Mouse (Mus musculus) lung, postnatal 10 days (tissue): Measurements from ENCODE around the gene Slc27a2.
"Not testable (repeated sequence)": the region's sequence is repeated elsewhere in the genome, so short reads cannot be mapped to it uniquely, and the experiment has no call there.

Source experiments
- DNase-seq: peaks from one replicate; pipeline ENCODE4 v3.0.0; 2021

Slc27a2 gene

GRCm38 (mm10) chr2:126606688-126607062 lies 54.5 kb downstream of the Slc27a2 start:
- DNase-seq, result no peak

- DNase-seq, result peak; percentile 41
Measured at GRCm38 (mm10) chr2:126607553-126608203, 55.5 kb downstream of the Slc27a2 start.

GRCm38 (mm10) chr2:126609600-126609999 lies 57.4 kb downstream of the Slc27a2 start:
- DNase-seq, result not testable (repeated sequence)

DNA sequence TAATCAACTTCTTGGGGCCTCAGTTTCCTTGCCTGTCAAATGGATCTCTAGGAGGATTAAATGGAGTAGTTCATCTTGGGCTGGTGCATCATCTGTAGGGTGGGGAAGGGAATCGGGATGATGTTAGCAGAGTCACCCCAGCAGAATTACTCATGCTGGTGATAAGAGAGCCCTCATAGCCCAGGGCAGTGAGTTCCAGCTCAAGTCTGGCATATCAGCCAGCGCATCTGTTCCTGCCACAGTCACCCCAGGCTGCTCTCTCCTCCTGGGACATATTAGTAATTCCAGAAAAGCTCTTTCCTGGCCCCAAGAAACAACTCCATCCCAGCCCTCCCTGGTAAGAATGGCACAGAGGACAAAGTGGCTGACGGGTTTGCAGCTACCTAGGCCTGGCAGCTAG lies 63.1 kb downstream of the Slc27a2 start:
- no peak for DNase-seq

GRCm38 (mm10) chr2:126618470-126619179 lies 66.4 kb downstream of the Slc27a2 start:
- peak; percentile 32 for DNase-seq

DNA sequence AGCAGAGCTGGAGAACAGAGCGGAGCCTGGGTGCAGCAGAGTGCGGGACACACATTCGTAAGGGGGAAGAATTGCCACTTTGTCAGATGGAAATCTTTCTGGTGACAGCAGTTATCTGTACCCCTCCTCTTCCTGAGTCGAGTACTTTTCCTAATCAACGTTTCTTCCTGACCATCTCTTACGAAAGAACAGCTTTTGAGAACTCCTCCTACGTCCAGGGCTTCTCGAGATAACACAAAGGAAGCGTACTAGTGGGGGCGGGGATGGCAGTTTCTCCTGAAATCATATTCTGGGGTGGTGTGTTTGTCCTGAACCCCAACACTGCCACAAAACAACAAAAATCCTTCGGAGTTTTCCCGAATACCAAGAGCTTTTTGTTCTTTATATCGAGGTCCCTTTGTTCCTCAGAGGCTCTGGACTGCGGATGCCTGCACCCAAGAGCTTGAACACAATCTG lies 67.1 kb downstream of the Slc27a2 start, which contains the start of gene Hdc:
Gene Hdc (minus strand): TSS at position 51 of the 456 bp plus-strand sequence.
- DNase-seq, result no peak

DNA sequence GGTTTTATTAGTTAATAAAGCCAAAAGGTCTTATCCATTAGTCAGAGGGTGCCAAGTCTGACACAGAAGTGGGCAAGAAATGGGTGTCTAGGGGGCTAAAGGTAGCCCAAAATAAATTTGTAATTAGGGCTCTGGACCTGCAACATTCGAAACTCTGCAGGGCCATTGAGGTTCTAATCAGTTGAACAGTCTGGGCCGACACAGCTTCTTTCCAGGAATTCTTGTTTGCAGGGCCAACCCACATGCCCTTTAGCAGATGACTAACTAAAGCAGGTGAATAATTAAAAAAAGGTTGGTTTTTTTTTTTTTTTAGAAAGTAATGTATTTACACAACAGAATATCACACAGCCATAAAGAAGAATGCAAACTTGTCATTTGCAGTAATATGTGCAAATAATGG lies 70.2 kb downstream of the Slc27a2 start:
- DNase-seq, result no peak

GRCm38 (mm10) chr2:126623138-126623537 lies 70.9 kb downstream of the Slc27a2 start:
- DNase-seq, result no peak

DNA sequence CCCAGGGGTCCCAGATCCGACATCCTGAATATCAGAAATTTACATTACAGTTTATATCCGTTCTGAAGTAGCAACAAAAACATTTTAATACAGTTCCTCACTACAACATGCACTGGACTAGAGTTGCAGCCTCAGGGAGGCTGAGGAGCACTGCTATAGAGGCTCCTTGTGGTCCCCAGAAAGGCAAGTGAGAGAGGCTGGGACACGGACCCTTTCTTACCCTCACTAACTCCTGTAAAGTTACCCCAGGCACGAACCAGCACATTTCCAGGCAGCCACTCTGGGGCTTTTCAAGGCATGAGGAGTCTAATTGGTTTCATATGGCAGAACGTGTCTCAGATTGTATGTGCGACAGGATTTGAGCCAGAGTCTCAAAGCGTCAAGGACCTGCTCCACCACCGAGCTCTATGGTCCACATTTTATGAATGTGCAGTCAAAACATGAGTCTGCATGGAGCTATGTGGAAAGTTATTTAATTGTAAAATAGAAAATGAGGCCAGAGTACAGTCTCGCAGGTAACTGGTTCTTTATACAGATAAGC lies 76.3 kb downstream of the Slc27a2 start:
- no peak for DNase-seq

DNA sequence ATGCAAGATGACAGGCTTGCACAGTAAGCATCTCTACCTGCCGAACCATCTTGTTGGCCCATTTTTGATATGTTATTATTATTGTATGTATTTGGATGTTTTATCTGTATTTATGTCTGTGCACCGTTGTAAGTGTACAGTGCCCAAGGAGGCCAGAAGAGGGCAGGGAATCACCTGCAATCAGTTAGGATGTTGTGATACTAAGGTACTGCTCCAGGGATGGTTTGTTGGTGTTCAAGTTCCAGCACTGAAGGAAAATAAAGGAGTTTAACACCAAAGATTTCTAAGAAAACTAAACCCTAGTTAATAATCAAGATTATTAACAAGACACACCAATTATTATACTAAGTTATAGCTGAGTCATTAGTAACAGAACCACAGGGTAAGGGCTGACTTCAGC lies 81.0 kb downstream of the Slc27a2 start:
- no peak for DNase-seq

DNA sequence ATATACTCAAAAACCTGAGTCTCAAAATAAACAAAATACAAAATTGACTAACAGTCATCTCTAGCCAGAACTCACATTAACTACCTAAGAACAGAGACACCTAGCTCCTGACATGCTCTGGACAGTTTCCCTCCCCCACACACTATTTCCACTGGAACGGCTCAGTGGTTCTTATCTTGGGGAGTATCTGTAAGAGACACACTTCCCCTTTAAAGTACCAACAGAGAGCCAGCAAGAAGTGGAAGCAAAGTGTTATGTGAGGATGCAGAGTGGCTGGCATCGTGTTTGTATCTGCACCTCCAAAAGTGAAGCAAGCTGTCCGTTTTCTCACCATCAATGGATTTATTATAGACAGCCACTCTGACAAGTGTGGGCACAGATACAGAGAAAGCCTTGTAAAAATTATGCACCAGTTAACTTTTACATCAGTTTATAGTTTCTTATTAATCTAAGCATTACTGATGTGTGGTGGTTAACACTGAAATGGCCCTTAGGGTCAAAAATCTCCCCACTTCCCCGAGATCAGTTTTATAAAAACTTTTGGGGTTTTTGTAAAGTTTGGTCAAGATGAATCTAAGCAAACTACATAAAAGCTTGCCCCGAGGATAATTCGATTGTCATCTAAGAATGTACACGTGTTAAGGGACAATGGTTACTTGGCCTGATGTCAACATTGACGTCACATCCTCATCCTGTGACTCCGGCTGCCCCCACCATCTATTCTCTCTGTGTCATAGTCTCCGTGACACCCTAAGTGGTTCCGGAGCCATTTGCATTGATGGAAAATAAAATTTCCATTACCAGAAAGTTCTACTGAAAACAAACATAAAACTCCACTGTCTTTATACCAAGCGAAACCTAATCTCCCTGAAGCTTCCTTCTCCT lies 84.0 kb downstream of the Slc27a2 start:
- DNase-seq, result peak; percentile 77
